Mouse (Mus musculus): ENCODE measurements around the gene Grrp1. TPM values are rescaled to one million over a fixed set of nuclear protein-coding genes. Genes with fewer than 3 reads are reported as not detected.

Grrp1 gene
- polyA plus RNA-seq, 1 experiment from 2014 or later, result 6.4 TPM

GRCm38 (mm10) chr4:134237582-134238278 is 16.2 kb downstream of the Grrp1 start:
- Histone ChIP-seq H3K4me2 (peak overlapping the region; percentile 54), H3K27me3 (peaks cover 27% of the 10 kb centered on the region), H3K9me3 (no peaks in the 10 kb centered on the region), H3K27ac (no peak overlapping the region), H3K4me1 (peaks cover 14% of the 10 kb centered on the region), H3K36me3 (no peaks in the 10 kb centered on the region), H3K4me3 (peak overlapping the region; percentile 36), H3K9ac (peak overlapping the region; percentile 58; the same call in 1 of the 2 replicates)
- peak; percentile 17; the same call in 1 of the 2 replicates for ATAC-seq (ENCODE audit: insufficient number of reproducible peaks, insufficient read depth, low FRiP score, low TSS enrichment, low read depth)
- WGBS, result 16% methylated on average over 19 of the region's 19 CpGs

- no peak for ATAC-seq (ENCODE audit: insufficient number of reproducible peaks, insufficient read depth, low FRiP score, low TSS enrichment, low read depth)
- Histone ChIP-seq H3K4me2 (no peak overlapping the region), H3K9me3 (no peaks in the 10 kb centered on the region), H3K27me3 (peaks cover 27% of the 10 kb centered on the region), H3K27ac (no peak overlapping the region), H3K4me1 (peaks cover 14% of the 10 kb centered on the region), H3K9ac (no peak overlapping the region), H3K4me3 (no peak overlapping the region), H3K36me3 (no peaks in the 10 kb centered on the region)
- 73% methylated on average over 5 of the region's 5 CpGs for WGBS
Measured at GRCm38 (mm10) chr4:134234876-134235275, 19.0 kb downstream of the Grrp1 start.

GRCm38 (mm10) chr4:134230431-134230830 is 23.5 kb downstream of the Grrp1 start:
- Histone ChIP-seq H3K9ac (no peak overlapping the region), H3K9me3 (no peaks in the 10 kb centered on the region), H3K4me2 (no peak overlapping the region), H3K36me3 (no peaks in the 10 kb centered on the region), H3K27me3 (no peaks in the 10 kb centered on the region), H3K4me1 (no peaks in the 10 kb centered on the region), H3K27ac (no peak overlapping the region), H3K4me3 (no peak overlapping the region)
- 38% methylated on average over 8 of the region's 8 CpGs for WGBS
- no peak for ATAC-seq (ENCODE audit: insufficient number of reproducible peaks, insufficient read depth, low FRiP score, low TSS enrichment, low read depth)

- Histone ChIP-seq H3K9ac (0 out of 2 replicates have a peak within 1 kb of the TSS, but pooled peaks have one; percentile 32), H3K4me2 (no peak within 1 kb of the TSS), H3K36me3 (no peaks in the 10 kb centered on the region), H3K4me1 (no peaks in the 10 kb centered on the region), H3K4me3 (no peak within 1 kb of the TSS), H3K27me3 (no peaks in the 10 kb centered on the region), H3K9me3 (no peaks in the 10 kb centered on the region), H3K27ac (no peak within 1 kb of the TSS)
- ATAC-seq (ENCODE audit: insufficient number of reproducible peaks, insufficient read depth, low FRiP score, low TSS enrichment, low read depth), result no peak
- WGBS, result 72% methylated on average over 8 of the region's 8 CpGs
Measured at GRCm38 (mm10) chr4:134227194-134227593, 26.7 kb downstream of the Grrp1 start, which contains the start of gene Catsper4. Catsper4 (minus strand) TSS chr4:134227383.

- H3K4me1 ChIP-seq, result no peaks in the 10 kb centered on the region
- H3K27ac ChIP-seq, result no peak overlapping the region
- no peaks in the 10 kb centered on the region for H3K27me3 ChIP-seq
- H3K9ac ChIP-seq, result 0 out of 2 replicates have a peak overlapping the region, but pooled peaks have one; percentile 16
- WGBS, result 66% methylated on average over 11 of the region's 11 CpGs
- no peak overlapping the region for H3K4me2 ChIP-seq
- no peaks in the 10 kb centered on the region for H3K9me3 ChIP-seq
- no peak overlapping the region for H3K4me3 ChIP-seq
- no peaks in the 10 kb centered on the region for H3K36me3 ChIP-seq
- no peak for ATAC-seq (ENCODE audit: insufficient number of reproducible peaks, insufficient read depth, low FRiP score, low TSS enrichment, low read depth)
Measured at GRCm38 (mm10) chr4:134222793-134223600, 30.9 kb downstream of the Grrp1 start.

GRCm38 (mm10) chr4:134206488-134207053 is 47.3 kb downstream of the Grrp1 start:
- 41% methylated on average over 6 of the region's 6 CpGs for WGBS

GRCm38 (mm10) chr4:134203340-134203896 is 50.5 kb downstream of the Grrp1 start:
- no peak for ATAC-seq (ENCODE audit: insufficient number of reproducible peaks, insufficient read depth, low FRiP score, low TSS enrichment, low read depth)
- Histone ChIP-seq H3K4me3 (no peak overlapping the region), H3K4me2 (no peak overlapping the region), H3K27me3 (no peaks in the 10 kb centered on the region), H3K9ac (no peak overlapping the region), H3K36me3 (no peaks in the 10 kb centered on the region), H3K4me1 (no peaks in the 10 kb centered on the region), H3K27ac (no peak overlapping the region), H3K9me3 (no peaks in the 10 kb centered on the region)
- 72% methylated on average over 17 of the region's 17 CpGs for WGBS

More at GRCm38 (mm10) chr4:134206488-134207053, 47.3 kb downstream of the Grrp1 start:
- Histone ChIP-seq H3K4me1 (no peaks in the 10 kb centered on the region), H3K27ac (no peak overlapping the region), H3K9ac (no peak overlapping the region), H3K9me3 (no peaks in the 10 kb centered on the region), H3K4me3 (no peak overlapping the region), H3K36me3 (no peaks in the 10 kb centered on the region), H3K27me3 (no peaks in the 10 kb centered on the region), H3K4me2 (no peak overlapping the region)
- no peak for ATAC-seq (ENCODE audit: insufficient number of reproducible peaks, insufficient read depth, low FRiP score, low TSS enrichment, low read depth)

GRCm38 (mm10) chr4:134202904-134203303 is 51.0 kb downstream of the Grrp1 start, which contains the start of gene Gm7534:
Gm7534 (minus strand) TSS chr4:134203004.
- Histone ChIP-seq H3K36me3 (no peaks in the 10 kb centered on the region), H3K4me2 (no peak within 1 kb of the TSS), H3K9me3 (no peaks in the 10 kb centered on the region), H3K27ac (no peak within 1 kb of the TSS), H3K27me3 (no peaks in the 10 kb centered on the region), H3K9ac (no peak within 1 kb of the TSS), H3K4me1 (no peaks in the 10 kb centered on the region), H3K4me3 (no peak within 1 kb of the TSS)
- no peak for ATAC-seq (ENCODE audit: insufficient number of reproducible peaks, insufficient read depth, low FRiP score, low TSS enrichment, low read depth)
- WGBS, result 90% methylated on average over 4 of the region's 4 CpGs

Other genes starting within 250 kb of the Grrp1 start
- gene Lin28a, start 235.3 kb downstream of the Grrp1 start, polyA plus RNA-seq (2015; fragmentation: Nextera tagmentation; extraction: Ambion mirVana), result not detected in 2 replicates
- not detected in 2 replicates for gene Zfp683, start 200.3 kb downstream of the Grrp1 start, polyA plus RNA-seq (2015; fragmentation: Nextera tagmentation; extraction: Ambion mirVana)
- 4.7 and 7.8 TPM in 2 replicates for gene Crybg2, start 193.3 kb downstream of the Grrp1 start, polyA plus RNA-seq (2015; fragmentation: Nextera tagmentation; extraction: Ambion mirVana)
- gene Cd52, start 159.0 kb downstream of the Grrp1 start, polyA plus RNA-seq (2015; fragmentation: Nextera tagmentation; extraction: Ambion mirVana), result 9.1 and 11.2 TPM in 2 replicates
- 11.6 and 11.9 TPM in 2 replicates for gene Ubxn11, start 151.5 kb downstream of the Grrp1 start, polyA plus RNA-seq (2015; fragmentation: Nextera tagmentation; extraction: Ambion mirVana)
- 412 and 420 TPM in 2 replicates for gene Sh3bgrl3, start 125.3 kb downstream of the Grrp1 start, polyA plus RNA-seq (2015; fragmentation: Nextera tagmentation; extraction: Ambion mirVana)
- gene Cep85, start 67.0 kb downstream of the Grrp1 start, polyA plus RNA-seq (2015; fragmentation: Nextera tagmentation; extraction: Ambion mirVana), result 36.2 and 37.4 TPM in 2 replicates
- not detected in 2 replicates for gene Gm7534, start 51.1 kb downstream of the Grrp1 start, polyA plus RNA-seq (2015; fragmentation: Nextera tagmentation; extraction: Ambion mirVana)
- 0.18 TPM in 1 of 2 replicates, not detected in the other for gene Catsper4, start 26.7 kb downstream of the Grrp1 start, polyA plus RNA-seq (2015; fragmentation: Nextera tagmentation; extraction: Ambion mirVana)
- 2.9 and 3.9 TPM in 2 replicates for gene Cnksr1, start 15.7 kb downstream of the Grrp1 start, polyA plus RNA-seq (2015; fragmentation: Nextera tagmentation; extraction: Ambion mirVana)
- gene E130218I03Rik, start 10.4 kb downstream of the Grrp1 start, polyA plus RNA-seq (2015; fragmentation: Nextera tagmentation; extraction: Ambion mirVana), result 0.72 TPM in 1 of 2 replicates, not detected in the other
- gene Zfp593, start 8.5 kb downstream of the Grrp1 start, polyA plus RNA-seq (2015; fragmentation: Nextera tagmentation; extraction: Ambion mirVana), result 18.8 and 19.7 TPM in 2 replicates
- gene Gm30191, start 7.2 kb downstream of the Grrp1 start, polyA plus RNA-seq (2015; fragmentation: Nextera tagmentation; extraction: Ambion mirVana), result not detected in 2 replicates
- gene Pdik1l, start 33.8 kb upstream of the Grrp1 start, polyA plus RNA-seq (2015; fragmentation: Nextera tagmentation; extraction: Ambion mirVana), result 23.4 and 23.8 TPM in 2 replicates
- gene Trim63, start 61.0 kb upstream of the Grrp1 start, polyA plus RNA-seq (2015; fragmentation: Nextera tagmentation; extraction: Ambion mirVana), result 1.2 and 1.7 TPM in 2 replicates
- 0.34 and 0.38 TPM in 2 replicates for gene Slc30a2, start 89.1 kb upstream of the Grrp1 start, polyA plus RNA-seq (2015; fragmentation: Nextera tagmentation; extraction: Ambion mirVana)
- gene Extl1, start 129.7 kb upstream of the Grrp1 start, polyA plus RNA-seq (2015; fragmentation: Nextera tagmentation; extraction: Ambion mirVana), result 4.5 and 5.4 TPM in 2 replicates
- 12.0 and 13.0 TPM in 2 replicates for gene Pafah2, start 142.2 kb upstream of the Grrp1 start, polyA plus RNA-seq (2015; fragmentation: Nextera tagmentation; extraction: Ambion mirVana)
- gene Stmn1, start 214.2 kb upstream of the Grrp1 start, polyA plus RNA-seq (2015; fragmentation: Nextera tagmentation; extraction: Ambion mirVana), result 2,120 and 2,313 TPM in 2 replicates
- gene Paqr7, start 242.6 kb upstream of the Grrp1 start, polyA plus RNA-seq (2015; fragmentation: Nextera tagmentation; extraction: Ambion mirVana), result 3.8 and 4.0 TPM in 2 replicates

Data from embryonic facial prominence, embryonic 13.5 days (tissue).